Comparison of ENCODE assay signal across 24 mouse cellular contexts in genomic region chr2:154581421-154581820, GRCm38 (mm10). TPM values are rescaled to one million over a fixed set of nuclear protein-coding genes. Genes with fewer than 3 reads are reported as not detected.
DNase-seq lines count a peak whose midpoint lies in the region; ATAC-seq and TF ChIP-seq lines count a peak whose summit lies in the region.
"Had no signal": no experiment of that assay in that cellular context is flagged by ENCODE, and none has a peak within 500 bp of the region (broad histone marks: within the 10 kb centered on the region; RNA-seq: fewer than 3 reads in every experiment).

No protein-coding gene starts in this region.

- H3K9ac ChIP-seq in lung, embryonic 14.5 days, result no peak overlapping the region
- H3K9ac ChIP-seq: forebrain, embryonic 15.5 days; limb, embryonic 15.5 days; neural tube, embryonic 13.5 days had no signal

- H3K36me3 ChIP-seq in kidney, adult 2 months (ENCODE audit: control insufficient read depth, insufficient read depth, low read length), result no peaks in the 10 kb centered on the region
- no peaks in the 10 kb centered on the region for H3K36me3 ChIP-seq in lung, embryonic 14.5 days (ENCODE audit: insufficient read depth)
- H3K36me3 ChIP-seq: embryonic facial prominence, embryonic 10.5 days; forebrain, embryonic 15.5 days; limb, embryonic 15.5 days; neural tube, embryonic 13.5 days had no signal

- no peak overlapping the region for H3K4me3 ChIP-seq in kidney, adult 2 months (ENCODE audit: insufficient read depth, low read depth, low read length)
- H3K4me3 ChIP-seq in lung, embryonic 14.5 days (ENCODE audit: low read depth, low read length), result no peak overlapping the region
- H3K4me3 ChIP-seq: embryonic facial prominence, embryonic 10.5 days; forebrain, embryonic 15.5 days; limb, embryonic 15.5 days; midbrain, embryonic 10.5 days; neural tube, embryonic 13.5 days had no signal

- H3K4me1 ChIP-seq in kidney, adult 2 months (ENCODE audit: control insufficient read depth, insufficient read depth, low read length), result no peaks in the 10 kb centered on the region
- H3K4me1 ChIP-seq in lung, embryonic 14.5 days (ENCODE audit: insufficient read depth), result peaks cover 5% of the 10 kb centered on the region; the same call in 1 of the 2 replicates

- TF ChIP-seq CTCF in kidney, adult 2 months (conservative IDR thresholded peaks at IDR 0.05; ENCODE audit: insufficient read depth, insufficient read length, low read depth, low read length), result 0 out of 2 replicates have a peak, but pooled peaks have one; percentile 11
- TF ChIP-seq CTCF in lung, embryonic 14.5 days (IDR thresholded peaks at IDR 0.05; ENCODE audit: low read depth), result peak; percentile 37
- peak; percentile 14; the same call in 1 of the 2 replicates for TF ChIP-seq CTCF in brain, embryonic 14.5 days (IDR thresholded peaks at IDR 0.05; ENCODE audit: borderline replicate concordance, extremely low read depth, insufficient read depth, insufficient read length)

- peak; percentile 25 for DNase-seq in CD4-positive, CD25-positive, alpha-beta regulatory T cell, adult 2 months (ENCODE audit: low read depth, low spot score)
- no peak for DNase-seq in kidney, adult 2 months
- DNase-seq in kidney, postnatal 10 days, result no peak
- no peak for DNase-seq in lung, embryonic 14.5 days
- DNase-seq in lung, adult 18-20 months, result no peak
- no peak for DNase-seq in brain, embryonic 14.5 days (ENCODE audit: low read depth)
- DNase-seq in heart, adult 8-10 months (ENCODE audit: low spot score), result no peak
- DNase-seq: cerebellum, adult 11 months; cerebellum, postnatal 36 days; kidney, postnatal 25 days; lung, postnatal 4 days; thymus, postnatal 36 days had no signal

- H3K27ac ChIP-seq in kidney, adult 2 months (ENCODE audit: insufficient read depth, low read depth, low read length), result no peak overlapping the region
- H3K27ac ChIP-seq in lung, embryonic 14.5 days (ENCODE audit: low read depth), result no peak overlapping the region
- H3K27ac ChIP-seq: embryonic facial prominence, embryonic 10.5 days; forebrain, embryonic 15.5 days; limb, embryonic 15.5 days; neural tube, embryonic 13.5 days had no signal

- no peaks in the 10 kb centered on the region for H3K27me3 ChIP-seq in kidney, adult 2 months (replicated peaks; ENCODE audit: control insufficient read depth, insufficient read depth, low read length)
- no peaks in the 10 kb centered on the region for H3K27me3 ChIP-seq in lung, embryonic 14.5 days (ENCODE audit: insufficient read depth, low read length)
- H3K27me3 ChIP-seq: forebrain, embryonic 15.5 days; limb, embryonic 15.5 days; neural tube, embryonic 13.5 days had no signal

- 94% methylated on average over 1 of the region's 1 CpGs for WGBS in kidney, adult 2 months
- 91% methylated on average over 1 of the region's 1 CpGs for WGBS in lung, embryonic 14.5 days

- TF ChIP-seq POLR2A in kidney, adult 2 months (IDR thresholded peaks at IDR 0.05; ENCODE audit: low read depth, low read length), result no peak
- TF ChIP-seq POLR2A in brain, embryonic 14.5 days (IDR thresholded peaks at IDR 0.05; ENCODE audit: borderline replicate concordance, extremely low read depth, insufficient read depth, insufficient read length, poor library complexity, severe bottlenecking), result no peak

- no peak overlapping the region for H3K4me2 ChIP-seq in lung, embryonic 14.5 days
- H3K4me2 ChIP-seq: forebrain, embryonic 15.5 days; limb, embryonic 15.5 days; neural tube, embryonic 13.5 days had no signal

- ATAC-seq in CD4-positive, CD25-positive, alpha-beta regulatory T cell, adult 4 months, result no peak
- ATAC-seq in lung, embryonic 14.5 days (ENCODE audit: insufficient read depth), result no peak
- ATAC-seq: forebrain, embryonic 15.5 days; intestine, embryonic 16.5 days had no signal

- H3K9me3 ChIP-seq in lung, embryonic 14.5 days (ENCODE audit: low read depth, low read length), result no peaks in the 10 kb centered on the region
- H3K9me3 ChIP-seq: embryonic facial prominence, embryonic 10.5 days; forebrain, embryonic 15.5 days; limb, embryonic 15.5 days; midbrain, embryonic 10.5 days; neural tube, embryonic 13.5 days had no signal

RNA-seq across cellular contexts. Expression of gene E2f1, which starts 11.7 kb away (rescaled TPM):
- 1 to 10 TPM in 1 of 2 experiments, under 1 TPM in 1; 0.42 to 1.5 TPM for polyA plus RNA-seq in CD4-positive, CD25-positive, alpha-beta regulatory T cell, adult 4 months (2017; shearing (Covaris generic))
- polyA plus RNA-seq in kidney, adult 2 months (2012; rRNA removed), result 3.6 and 4.1 TPM in 2 replicates
- polyA plus RNA-seq in lung, embryonic 14.5 days (2014; fragmentation: Nextera tagmentation; extraction: Ambion mirVana), result 12.4 and 13.6 TPM in 2 replicates
- polyA plus RNA-seq in brain, embryonic 14.5 days (2012; rRNA removed), result 15.0 and 19.5 TPM in 2 replicates
- 1 to 10 TPM in 1 of 4 experiments, under 1 TPM in 3; 0.25 to 1.2 (median 0.47) TPM for total RNA-seq in heart, adult 8-10 months (2022)

RNA-seq across cellular contexts. Expression of gene Pxmp4, which starts 22.1 kb away (rescaled TPM):
- polyA plus RNA-seq in CD4-positive, CD25-positive, alpha-beta regulatory T cell, adult 4 months (2017; shearing (Covaris generic)), result 10 to 100 TPM; 15.4 to 20.9 TPM
- 118 and 138 TPM in 2 replicates for polyA plus RNA-seq in kidney, adult 2 months (2012; rRNA removed)
- 24.1 and 25.9 TPM in 2 replicates for polyA plus RNA-seq in lung, embryonic 14.5 days (2014; fragmentation: Nextera tagmentation; extraction: Ambion mirVana)
- polyA plus RNA-seq in brain, embryonic 14.5 days (2012; rRNA removed), result 11.4 and 12.5 TPM in 2 replicates
- total RNA-seq in heart, adult 8-10 months (2022), result 10 to 100 TPM; 25.0 to 31.0 (median 27.2) TPM

RNA-seq across cellular contexts. Expression of gene Necab3, which starts 22.7 kb away (rescaled TPM):
- polyA plus RNA-seq in CD4-positive, CD25-positive, alpha-beta regulatory T cell, adult 4 months (2017; shearing (Covaris generic)), result under 1 TPM; 0.30 to 0.47 TPM
- polyA plus RNA-seq in kidney, adult 2 months (2012; rRNA removed), result 1.5 and 1.8 TPM in 2 replicates
- 2.6 and 3.2 TPM in 2 replicates for polyA plus RNA-seq in lung, embryonic 14.5 days (2014; fragmentation: Nextera tagmentation; extraction: Ambion mirVana)
- polyA plus RNA-seq in brain, embryonic 14.5 days (2012; rRNA removed), result 11.6 and 22.0 TPM in 2 replicates
- 1 to 10 TPM in 1 of 4 experiments, under 1 TPM in 3; 0.25 to 1.2 (median 0.60) TPM for total RNA-seq in heart, adult 8-10 months (2022)

RNA-seq across cellular contexts. Expression of gene Actl10, which starts 29.8 kb away (rescaled TPM):
- polyA plus RNA-seq in CD4-positive, CD25-positive, alpha-beta regulatory T cell, adult 4 months (2017; shearing (Covaris generic)), result not detected
- 0.05 TPM in 1 of 2 replicates, not detected in the other for polyA plus RNA-seq in kidney, adult 2 months (2012; rRNA removed)
- 0.36 and 0.37 TPM in 2 replicates for polyA plus RNA-seq in lung, embryonic 14.5 days (2014; fragmentation: Nextera tagmentation; extraction: Ambion mirVana)
- 0.08 TPM in 1 of 2 replicates, not detected in the other for polyA plus RNA-seq in brain, embryonic 14.5 days (2012; rRNA removed)
- total RNA-seq in heart, adult 8-10 months (2022), result not detected
- total RNA-seq: granulocyte monocyte progenitor cell, adult 5-6 weeks; hematopoietic stem cell, adult 5-6 weeks; layer of hippocampus, postnatal 10 days; left cerebral cortex, postnatal 25 days had no signal
- polyA plus RNA-seq: heart, embryonic 14.5 days; intestine, embryonic 16.5 days had no signal

RNA-seq across cellular contexts. Expression of gene Zfp341, which starts 31.7 kb away (rescaled TPM):
- polyA plus RNA-seq in CD4-positive, CD25-positive, alpha-beta regulatory T cell, adult 4 months (2017; shearing (Covaris generic)), result under 1 TPM; 0.39 to 0.93 TPM
- polyA plus RNA-seq in kidney, adult 2 months (2012; rRNA removed), result 4.9 and 5.3 TPM in 2 replicates
- 1.0 and 1.1 TPM in 2 replicates for polyA plus RNA-seq in lung, embryonic 14.5 days (2014; fragmentation: Nextera tagmentation; extraction: Ambion mirVana)
- polyA plus RNA-seq in brain, embryonic 14.5 days (2012; rRNA removed), result 17.6 and 18.7 TPM in 2 replicates
- total RNA-seq in heart, adult 8-10 months (2022), result 1 to 10 TPM; 2.4 to 4.3 (median 2.7) TPM
